Mouse (Mus musculus) midbrain, embryonic 16.5 days (tissue): ENCODE measurements at regions not wholly inside any gene's neighbourhood (a gene's known extent, or its start where the extent isn't known, plus 50 kb on each side); places are given as distances from the start of the nearest gene placed in this dataset.

ENCODE experiments used
- ATAC-seq: fragments of 200-750 bp; cut with Nextera tagmentation; 2 replicates; pipeline ENCODE4 v1.8.0; 2017; ENCODE audit warnings: moderate TSS enrichment
- H3K27ac ChIP-seq: fragments of 300-500 bp; sonication (generic); 2 replicates; pipeline ENCODE4 v1.5.1; 2014; ENCODE audit warnings: mild to moderate bottlenecking, low read length, mixed read lengths
- H3K27me3 ChIP-seq: fragments of 300-500 bp; sonication (generic); 2 replicates; pipeline ENCODE4 v1.6.1; 2014; ENCODE audit warnings: low read depth, low read length, mixed read lengths; ENCODE audit not compliant: control insufficient read depth, insufficient read depth
- H3K36me3 ChIP-seq: fragments of 300-500 bp; sonication (generic); 2 replicates; pipeline ENCODE4 v1.6.1; 2014; ENCODE audit warnings: mild to moderate bottlenecking, low read length, moderate library complexity, mixed read lengths; ENCODE audit not compliant: control insufficient read depth, insufficient read depth
- H3K4me1 ChIP-seq: fragments of 300-500 bp; sonication (generic); 2 replicates; pipeline ENCODE4 v1.6.1; 2014; ENCODE audit warnings: mild to moderate bottlenecking, low read length, mixed read lengths; ENCODE audit not compliant: control insufficient read depth, insufficient read depth
- H3K4me2 ChIP-seq: fragments of 300-500 bp; sonication (generic); 2 replicates; pipeline ENCODE4 v1.6.1; 2014; ENCODE audit warnings: mild to moderate bottlenecking, low read length, mixed read lengths
- H3K4me3 ChIP-seq: fragments of 300-500 bp; sonication (generic); 2 replicates; pipeline ENCODE4 v1.5.1; 2014; ENCODE audit warnings: low read depth, mild to moderate bottlenecking, low read length, moderate library complexity, mixed read lengths
- H3K9ac ChIP-seq: fragments of 300-500 bp; sonication (generic); 2 replicates; pipeline ENCODE4 v1.6.1; 2014; ENCODE audit warnings: low read depth, low read length, mixed read lengths
- H3K9me3 ChIP-seq: fragments of 300-500 bp; sonication (generic); replicated peaks from 2 replicates; pipeline ENCODE4 v1.6.1; 2014; ENCODE audit warnings: mild to moderate bottlenecking, low read length, mixed read lengths; ENCODE audit not compliant: control insufficient read depth, poor library complexity, severe bottlenecking
- WGBS: fragments of 180-500 bp; shearing (Covaris S2); extraction: QIAGEN DNeasy Blood & Tissue Kit; methylation state at CpG from one replicate; pipeline ENCODE4 v1.1.7; 2014; 5-methylcytosine and 5-hydroxymethylcytosine counted together

DNA sequence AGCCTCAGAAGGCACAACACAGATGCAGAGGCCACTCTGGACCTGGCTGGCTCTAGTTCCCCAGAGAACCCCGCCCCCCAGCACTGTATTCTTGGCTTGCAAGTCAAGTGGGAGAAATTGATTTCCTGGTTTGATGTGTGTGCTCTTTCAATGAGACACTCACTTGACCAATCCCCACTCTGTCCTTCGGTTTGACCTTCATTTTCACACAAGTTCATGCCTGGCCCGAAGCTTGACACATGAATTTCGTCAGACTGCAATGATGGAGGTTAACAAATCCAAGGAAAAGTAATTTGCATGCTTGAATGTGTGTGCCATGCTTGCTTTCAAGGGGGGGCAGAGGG is 333.4 kb upstream of the Mki67 start:
- Histone ChIP-seq H3K9ac (no peak overlapping the region), H3K4me2 (no peak overlapping the region), H3K27ac (no peak overlapping the region), H3K9me3 (no peaks in the 10 kb centered on the region), H3K4me3 (no peak overlapping the region), H3K27me3 (no peaks in the 10 kb centered on the region), H3K36me3 (no peaks in the 10 kb centered on the region), H3K4me1 (peaks cover 17% of the 10 kb centered on the region)
- ATAC-seq, result no peak
- WGBS, result 57% methylated on average over 4 of the region's 4 CpGs

DNA sequence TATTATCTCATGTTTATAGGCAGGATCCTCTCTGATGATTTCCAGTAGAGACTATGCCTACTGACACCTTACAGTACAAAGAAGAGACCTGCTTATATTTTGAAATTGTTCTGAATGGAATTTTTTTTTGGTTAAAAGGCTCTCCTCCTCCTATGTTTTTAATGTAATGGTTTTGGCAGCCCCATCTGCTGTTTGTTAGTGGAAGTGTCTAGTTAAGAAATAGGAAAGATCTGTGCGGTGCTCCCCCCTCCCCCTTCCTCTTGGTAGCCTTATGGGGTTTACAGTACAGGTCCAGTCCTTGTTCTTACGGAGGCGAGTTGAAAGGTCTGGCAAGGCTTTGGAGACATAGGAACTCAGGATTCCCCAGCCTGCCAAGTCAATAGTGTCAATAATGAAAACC is 334.0 kb upstream of the Mki67 start:
- no peaks in the 10 kb centered on the region for H3K9me3 ChIP-seq
- H3K4me3 ChIP-seq, result no peak overlapping the region
- H3K36me3 ChIP-seq, result no peaks in the 10 kb centered on the region
- H3K27me3 ChIP-seq, result no peaks in the 10 kb centered on the region
- no peak overlapping the region for H3K4me2 ChIP-seq
- H3K9ac ChIP-seq, result no peak overlapping the region
- 66% methylated on average over 3 of the region's 3 CpGs for WGBS
- H3K4me1 ChIP-seq, result peaks cover 17% of the 10 kb centered on the region
- H3K27ac ChIP-seq, result no peak overlapping the region
- ATAC-seq, result no peak

DNA sequence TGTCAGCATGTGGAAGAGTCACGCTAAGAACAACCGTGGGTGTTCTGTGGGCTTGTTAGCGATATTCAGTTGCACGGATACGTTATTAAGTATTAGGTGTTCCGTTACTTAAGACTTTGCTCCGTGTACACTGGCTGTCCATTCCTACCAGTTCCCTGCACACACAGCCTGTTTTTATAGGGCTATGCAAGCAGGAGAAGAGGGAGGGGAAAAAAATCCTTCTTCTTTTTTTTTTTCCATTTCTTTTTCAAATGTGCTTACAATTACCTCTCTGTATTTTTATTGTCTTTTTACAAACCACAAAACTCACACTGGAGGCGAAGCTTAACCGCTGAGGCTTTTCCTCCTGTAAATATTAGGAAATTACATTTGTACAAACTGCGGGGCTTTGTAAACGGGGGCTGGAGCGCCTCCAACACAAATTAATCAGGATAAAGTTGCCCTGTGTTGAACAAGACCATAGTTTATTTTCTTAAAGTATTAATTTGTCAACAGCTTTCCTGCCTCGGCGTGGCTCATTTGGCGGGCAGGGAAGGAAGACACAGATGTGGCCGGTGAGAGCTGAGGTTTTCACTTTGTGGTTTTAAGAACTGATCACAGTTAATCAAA is 340.8 kb upstream of the Mki67 start:
- no peak overlapping the region for H3K4me3 ChIP-seq
- no peak overlapping the region for H3K27ac ChIP-seq
- ATAC-seq, result no peak
- peaks cover 12% of the 10 kb centered on the region for H3K4me1 ChIP-seq
- peaks cover 2% of the 10 kb centered on the region; the same call in 1 of the 2 replicates for H3K27me3 ChIP-seq
- no peak overlapping the region for H3K4me2 ChIP-seq
- H3K9me3 ChIP-seq, result no peaks in the 10 kb centered on the region
- H3K9ac ChIP-seq, result no peak overlapping the region
- WGBS, result 65% methylated on average over 16 of the region's 16 CpGs
- H3K36me3 ChIP-seq, result no peaks in the 10 kb centered on the region

DNA sequence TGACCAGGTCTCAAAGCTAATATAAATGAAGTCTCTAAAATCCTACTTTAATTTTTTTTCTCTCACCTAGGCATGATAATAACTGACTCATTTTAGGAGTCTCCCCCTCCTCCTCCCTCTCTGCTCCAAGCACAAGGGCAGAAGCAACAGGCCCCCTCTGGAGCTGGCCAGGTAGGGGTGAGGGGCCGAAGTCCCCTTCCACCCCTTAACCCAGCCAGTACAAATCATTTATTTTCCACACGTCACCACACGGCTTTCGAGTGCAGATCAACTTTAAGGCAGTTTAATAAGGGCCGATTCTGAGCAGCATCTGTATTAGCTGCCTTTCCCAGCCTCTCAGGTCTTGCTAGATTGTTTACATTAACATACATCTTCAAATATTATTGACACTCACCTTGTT is 342.2 kb upstream of the Mki67 start:
- ATAC-seq, result no peak
- Histone ChIP-seq H3K9ac (no peak overlapping the region), H3K27ac (peak overlapping the region; percentile 12; the same call in 1 of the 2 replicates), H3K36me3 (no peaks in the 10 kb centered on the region), H3K4me3 (no peak overlapping the region), H3K4me2 (no peak overlapping the region), H3K27me3 (peaks cover 2% of the 10 kb centered on the region; the same call in 1 of the 2 replicates), H3K9me3 (no peaks in the 10 kb centered on the region), H3K4me1 (peaks cover 12% of the 10 kb centered on the region)
- 55% methylated on average over 5 of the region's 5 CpGs for WGBS

DNA sequence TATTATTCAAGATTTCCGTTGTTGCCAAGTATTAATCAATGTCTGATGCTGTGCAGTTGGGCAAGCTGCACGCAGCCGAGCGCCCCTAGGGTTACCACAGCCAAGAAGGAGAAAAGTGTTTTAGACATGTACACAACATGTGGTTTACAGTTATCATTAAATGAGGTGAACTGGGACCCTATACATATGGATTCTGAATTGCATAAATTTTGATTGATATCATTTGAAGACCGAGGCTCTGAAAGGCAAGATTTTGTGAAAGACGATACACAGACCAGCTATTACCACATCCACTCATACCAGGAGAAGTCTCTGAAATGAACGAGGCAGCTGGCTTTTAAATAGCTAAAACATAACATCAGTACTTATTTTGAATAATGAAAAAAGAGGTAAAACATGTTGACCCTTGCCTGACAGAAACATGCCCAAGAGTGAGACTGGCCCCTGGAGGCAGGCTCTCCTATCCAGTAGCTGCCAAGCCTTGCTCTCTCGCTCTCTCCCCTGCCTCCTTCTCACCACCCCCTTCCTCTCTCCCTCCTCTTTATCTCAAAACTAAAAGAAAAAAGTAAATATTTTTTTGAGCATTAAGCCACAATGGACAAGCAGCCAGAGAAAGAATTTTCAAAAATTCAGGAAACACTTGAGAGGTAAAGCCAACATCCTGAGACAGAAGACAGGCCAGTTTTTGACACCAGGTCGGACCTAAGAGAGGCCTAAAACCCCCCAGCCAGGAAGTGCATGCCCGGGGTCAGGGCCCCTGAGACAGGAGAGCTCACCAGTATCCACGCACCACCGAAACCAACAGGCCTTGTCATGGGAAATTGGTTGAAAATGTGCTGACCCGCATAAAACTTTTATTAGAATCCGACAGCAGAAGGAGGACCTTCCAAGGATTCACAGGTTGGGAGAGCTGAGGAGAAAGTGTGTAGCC is 342.9 kb upstream of the Mki67 start:
- Histone ChIP-seq H3K4me3 (no peak overlapping the region), H3K4me2 (no peak overlapping the region), H3K27me3 (peaks cover 2% of the 10 kb centered on the region; the same call in 1 of the 2 replicates), H3K27ac (no peak overlapping the region), H3K9ac (no peak overlapping the region), H3K9me3 (no peaks in the 10 kb centered on the region), H3K36me3 (no peaks in the 10 kb centered on the region), H3K4me1 (peaks cover 12% of the 10 kb centered on the region)
- no peak for ATAC-seq
- WGBS, result 73% methylated on average over 14 of the region's 14 CpGs

DNA sequence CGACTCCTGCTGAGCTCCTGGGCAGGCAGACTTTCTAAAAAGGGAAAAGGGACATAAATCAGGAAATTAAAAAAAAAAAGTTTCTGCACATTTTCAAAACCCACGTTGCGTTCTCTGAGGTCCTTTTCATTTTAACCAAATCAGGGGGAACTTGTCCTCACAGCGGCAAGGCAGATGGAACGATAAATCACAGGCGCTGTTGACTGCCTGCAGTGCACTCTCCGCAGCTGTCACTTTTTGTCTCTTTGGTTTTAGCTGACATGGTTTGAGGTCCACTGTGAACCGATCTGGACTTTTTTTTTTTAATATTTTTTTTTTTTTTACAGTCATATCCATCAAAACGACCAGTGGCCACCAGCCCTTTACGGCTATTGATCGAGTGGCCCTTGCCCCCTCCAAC is 343.7 kb upstream of the Mki67 start:
- Histone ChIP-seq H3K4me2 (peak overlapping the region; percentile 69; the same call in 1 of the 2 replicates), H3K27ac (0 out of 2 replicates have a peak overlapping the region, but pooled peaks have one; percentile 18)

DNA sequence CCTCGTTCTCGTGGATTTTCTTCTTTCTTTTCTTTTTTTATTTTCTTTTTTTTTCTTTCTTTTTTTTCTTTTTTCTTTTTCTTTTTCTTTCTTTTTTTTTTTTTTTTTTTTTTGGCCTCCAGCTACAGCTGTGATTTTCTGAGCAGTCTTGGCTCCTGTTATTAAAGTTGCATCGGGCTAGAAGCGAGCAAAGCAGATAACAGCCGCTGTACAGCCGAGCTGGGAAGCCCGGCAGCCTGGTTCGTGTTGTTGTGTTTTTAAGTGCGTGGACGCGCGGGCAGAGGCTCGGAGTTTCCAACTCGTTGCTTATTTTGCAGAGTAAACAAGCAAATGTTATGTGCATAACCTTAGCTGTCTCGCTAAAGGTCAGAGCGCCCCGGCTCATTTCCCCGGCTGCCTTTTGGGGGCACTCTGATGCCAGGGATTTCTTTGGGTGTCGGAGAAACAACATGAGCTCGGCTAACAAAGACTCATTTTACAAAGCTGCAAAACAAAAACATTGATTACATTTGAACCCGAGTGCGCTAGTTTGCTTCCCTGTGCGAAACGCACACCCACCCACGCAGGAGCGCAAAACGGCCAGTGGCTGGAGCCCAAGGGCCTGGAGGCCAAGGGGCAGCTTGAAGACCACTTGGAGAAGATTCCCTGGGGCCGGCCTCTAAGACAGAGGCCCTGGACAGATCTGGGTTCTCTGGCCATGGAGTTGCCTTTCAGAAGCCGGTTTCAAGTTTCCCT is 344.3 kb upstream of the Mki67 start:
- H3K4me3 ChIP-seq, result peak overlapping the region; percentile 33
- H3K4me1 ChIP-seq, result peaks cover 13% of the 10 kb centered on the region
- H3K36me3 ChIP-seq, result no peaks in the 10 kb centered on the region
- H3K27ac ChIP-seq, result peak overlapping the region; percentile 63
- H3K9ac ChIP-seq, result peak overlapping the region; percentile 62
- no peaks in the 10 kb centered on the region for H3K9me3 ChIP-seq
- H3K4me2 ChIP-seq, result peak overlapping the region; percentile 69
- WGBS, result 5% methylated on average over 29 of the region's 29 CpGs
- ATAC-seq, result peak; percentile 62; the same call in 1 of the 2 replicates
- peaks cover 2% of the 10 kb centered on the region; the same call in 1 of the 2 replicates for H3K27me3 ChIP-seq

More for the DNA sequence above, 343.7 kb upstream of the Mki67 start:
- Histone ChIP-seq H3K36me3 (no peaks in the 10 kb centered on the region), H3K9ac (no peak overlapping the region), H3K4me1 (peaks cover 12% of the 10 kb centered on the region), H3K27me3 (peaks cover 2% of the 10 kb centered on the region; the same call in 1 of the 2 replicates), H3K9me3 (no peaks in the 10 kb centered on the region), H3K4me3 (no peak overlapping the region)
- WGBS, result 35% methylated on average over 11 of the region's 11 CpGs
- ATAC-seq, result no peak

DNA sequence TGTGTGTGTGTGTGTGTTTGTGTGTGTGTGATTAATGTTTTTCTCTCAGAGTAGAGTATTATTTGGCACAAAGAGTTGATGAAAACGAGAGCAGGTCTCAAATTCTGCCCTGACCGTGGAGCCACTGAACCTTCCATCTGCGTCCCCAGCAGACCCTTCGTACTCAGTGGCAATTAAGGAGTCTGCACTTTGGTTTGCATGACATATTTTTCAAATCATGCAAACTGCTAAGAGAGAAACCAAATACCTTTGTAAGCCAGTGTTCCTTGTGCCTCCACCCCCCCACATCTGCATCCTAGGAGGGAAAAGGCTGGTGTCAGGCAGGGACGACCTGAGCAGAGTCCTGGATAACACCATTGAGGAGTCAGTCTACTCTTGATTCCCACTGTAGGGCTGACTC is 346.5 kb upstream of the Mki67 start:
- 65% methylated on average over 5 of the region's 5 CpGs for WGBS
- peaks cover 2% of the 10 kb centered on the region; the same call in 1 of the 2 replicates for H3K27me3 ChIP-seq
- H3K27ac ChIP-seq, result no peak overlapping the region
- no peak overlapping the region for H3K9ac ChIP-seq
- no peaks in the 10 kb centered on the region for H3K36me3 ChIP-seq
- H3K9me3 ChIP-seq, result no peaks in the 10 kb centered on the region
- no peak for ATAC-seq
- no peak overlapping the region for H3K4me2 ChIP-seq
- H3K4me3 ChIP-seq, result no peak overlapping the region
- H3K4me1 ChIP-seq, result peaks cover 15% of the 10 kb centered on the region
